Mouse (Mus musculus) MEL-GATA-1-ER (cell line): ENCODE data around the gene Zfp579.
"Not testable (repeated sequence)": the region's sequence is repeated elsewhere in the genome, so short reads cannot be mapped to it uniquely, and the experiment has no call there.

Source experiments
- DNase-seq: peaks from one replicate; pipeline ENCODE4 v3.0.0-alpha.2; 2012; ENCODE audit warnings: low read depth; ENCODE audit errors: extremely low read depth

The Zfp579 gene

GRCm38 (mm10) chr7:4996003-4996895, at the start of gene Zfp579:
Zfp579 (minus strand) TSS chr7:4996158.
- DNase-seq = peak; percentile 49

GRCm38 (mm10) chr7:5044981-5045380, 49.0 kb upstream of the Zfp579 start:
- DNase-seq = no peak

GRCm38 (mm10) chr7:5038940-5039339, 43.0 kb upstream of the Zfp579 start:
- no peak for DNase-seq

- DNase-seq = peak; percentile 76
These were observed 42.3 kb upstream of the Zfp579 start, which contains the start of gene Zfp784 for GRCm38 (mm10) chr7:5038109-5038732. Zfp784 (minus strand) TSS chr7:5038446.

GRCm38 (mm10) chr7:5037467-5037866, 41.5 kb upstream of the Zfp579 start:
- no peak for DNase-seq

GRCm38 (mm10) chr7:5037026-5037425, 41.1 kb upstream of the Zfp579 start:
- no peak for DNase-seq

- no peak for DNase-seq
These were observed 40.2 kb upstream of the Zfp579 start for GRCm38 (mm10) chr7:5036136-5036535.

- DNase-seq = no peak
These were observed 39.7 kb upstream of the Zfp579 start for GRCm38 (mm10) chr7:5035628-5036027.

GRCm38 (mm10) chr7:5033818-5034217, 37.9 kb upstream of the Zfp579 start, which contains the start of gene 4632433K11Rik:
4632433K11Rik (plus strand) TSS chr7:5034118.
- no peak for DNase-seq

- no peak for DNase-seq
These were observed 35.5 kb upstream of the Zfp579 start for GRCm38 (mm10) chr7:5031496-5031895.

- DNase-seq = no peak
These were observed 34.8 kb upstream of the Zfp579 start for GRCm38 (mm10) chr7:5030554-5031275.

- DNase-seq = no peak
These were observed 34.0 kb upstream of the Zfp579 start for GRCm38 (mm10) chr7:5029946-5030345.

- DNase-seq = no peak
These were observed 33.6 kb upstream of the Zfp579 start for GRCm38 (mm10) chr7:5029543-5029942.

- no peak for DNase-seq
These were observed 25.2 kb upstream of the Zfp579 start for GRCm38 (mm10) chr7:5021197-5021596.

- DNase-seq = no peak
These were observed 24.7 kb upstream of the Zfp579 start for GRCm38 (mm10) chr7:5020685-5021084.

- DNase-seq = peak; percentile 95
These were observed 24.2 kb upstream of the Zfp579 start, which contains the start of the genes Zfp865 and Ccdc106 for GRCm38 (mm10) chr7:5020000-5020681. Zfp865 (plus strand) TSS chr7:5020376. Ccdc106 (plus strand) TSS chr7:5020553.

- DNase-seq = not testable (repeated sequence)
These were observed 23.6 kb upstream of the Zfp579 start for GRCm38 (mm10) chr7:5019576-5019975.

GRCm38 (mm10) chr7:5017931-5018330, 22.0 kb upstream of the Zfp579 start:
- DNase-seq = no peak

- no peak for DNase-seq
These were observed 21.4 kb upstream of the Zfp579 start for GRCm38 (mm10) chr7:5017352-5017751.

GRCm38 (mm10) chr7:5016920-5017319, 21.0 kb upstream of the Zfp579 start:
- DNase-seq = no peak

GRCm38 (mm10) chr7:5016057-5016456, 20.1 kb upstream of the Zfp579 start:
- no peak for DNase-seq
